Mouse (Mus musculus) fibroblast of lung, adult 2 months (primary cell): ENCODE measurements around the gene Sult2b1.

ENCODE experiments used
- DNase-seq: peaks from one replicate; pipeline ENCODE4 v3.0.0-alpha.2; 2011; ENCODE audit warnings: low read depth

Gene Sult2b1

DNA sequence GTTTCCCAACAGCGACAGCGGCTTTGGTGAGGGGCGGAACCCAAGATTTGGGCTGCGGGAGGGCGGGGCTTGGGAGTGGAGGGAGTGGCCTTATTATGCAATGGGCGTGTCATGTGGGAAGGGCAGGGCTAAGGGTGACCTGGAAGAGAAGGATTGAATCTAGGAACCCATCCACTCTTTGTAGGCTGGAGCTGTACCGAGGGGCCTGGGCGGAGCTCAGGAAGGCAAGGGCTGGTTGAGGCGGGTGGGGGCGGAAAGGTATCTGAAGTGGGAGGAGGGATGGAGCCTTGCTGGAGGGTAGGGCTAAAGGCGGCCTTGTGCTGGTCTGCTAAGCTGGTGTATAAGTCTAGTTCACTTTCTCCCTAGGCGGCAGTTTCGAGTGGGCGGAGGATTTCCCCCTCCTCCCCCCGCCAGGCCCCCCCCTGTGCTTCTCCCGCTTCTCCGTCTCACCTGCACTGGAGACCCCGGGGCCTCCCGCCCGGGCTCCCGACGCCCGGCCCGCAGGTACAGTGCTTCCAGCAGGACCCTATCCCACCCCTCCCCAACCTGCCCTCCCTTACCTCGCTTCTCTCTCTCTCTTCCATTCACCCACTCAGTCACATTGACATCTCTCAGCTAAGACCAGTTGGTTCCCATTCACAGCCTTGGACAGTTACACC, 16.2 kb upstream of the Sult2b1 start:
- DNase-seq: no peak

DNA sequence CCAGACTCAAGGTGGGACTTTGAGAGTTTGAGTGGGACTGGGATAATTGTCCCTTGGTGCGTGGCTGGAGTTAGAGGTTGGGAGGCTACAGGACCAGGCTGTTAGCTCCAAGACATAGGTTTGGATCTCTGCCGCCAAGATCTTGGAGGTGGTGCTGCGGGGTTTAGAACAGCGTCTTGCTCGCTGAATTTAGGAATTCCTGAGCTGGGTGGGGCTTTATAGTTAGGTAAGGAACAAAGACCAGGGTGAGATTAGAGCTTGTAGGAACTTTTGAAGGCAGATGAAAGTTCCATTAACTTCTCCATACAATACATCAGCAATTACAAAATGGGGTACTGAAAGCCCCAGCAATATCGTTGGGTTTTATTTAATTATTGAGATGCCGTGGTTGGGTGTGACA, 15.5 kb upstream of the Sult2b1 start:
- DNase-seq: no peak

DNA sequence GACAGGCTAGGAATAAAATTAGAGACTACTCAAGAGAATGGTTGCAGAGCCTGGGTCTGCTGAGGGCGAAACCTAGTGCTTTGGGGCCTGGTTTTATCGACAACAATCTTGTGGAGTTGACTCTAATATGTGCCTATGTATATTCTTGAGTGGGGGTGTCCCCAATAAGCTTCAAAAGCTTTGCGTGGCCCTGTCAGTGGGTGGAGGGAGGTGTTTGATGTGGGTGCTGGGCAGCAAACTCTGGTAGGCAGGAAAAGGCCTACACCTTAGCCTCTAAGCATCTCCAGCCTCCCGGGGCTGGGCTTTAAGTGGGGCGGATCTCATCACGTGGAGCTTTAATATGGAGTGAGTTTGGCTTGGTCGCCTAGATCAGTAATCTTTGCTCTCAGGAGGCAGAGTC, 14.5 kb upstream of the Sult2b1 start:
- DNase-seq: no peak

- no peak for DNase-seq
Observed at GRCm38 (mm10) chr7:45798511-45798836, 14.0 kb upstream of the Sult2b1 start.

DNA sequence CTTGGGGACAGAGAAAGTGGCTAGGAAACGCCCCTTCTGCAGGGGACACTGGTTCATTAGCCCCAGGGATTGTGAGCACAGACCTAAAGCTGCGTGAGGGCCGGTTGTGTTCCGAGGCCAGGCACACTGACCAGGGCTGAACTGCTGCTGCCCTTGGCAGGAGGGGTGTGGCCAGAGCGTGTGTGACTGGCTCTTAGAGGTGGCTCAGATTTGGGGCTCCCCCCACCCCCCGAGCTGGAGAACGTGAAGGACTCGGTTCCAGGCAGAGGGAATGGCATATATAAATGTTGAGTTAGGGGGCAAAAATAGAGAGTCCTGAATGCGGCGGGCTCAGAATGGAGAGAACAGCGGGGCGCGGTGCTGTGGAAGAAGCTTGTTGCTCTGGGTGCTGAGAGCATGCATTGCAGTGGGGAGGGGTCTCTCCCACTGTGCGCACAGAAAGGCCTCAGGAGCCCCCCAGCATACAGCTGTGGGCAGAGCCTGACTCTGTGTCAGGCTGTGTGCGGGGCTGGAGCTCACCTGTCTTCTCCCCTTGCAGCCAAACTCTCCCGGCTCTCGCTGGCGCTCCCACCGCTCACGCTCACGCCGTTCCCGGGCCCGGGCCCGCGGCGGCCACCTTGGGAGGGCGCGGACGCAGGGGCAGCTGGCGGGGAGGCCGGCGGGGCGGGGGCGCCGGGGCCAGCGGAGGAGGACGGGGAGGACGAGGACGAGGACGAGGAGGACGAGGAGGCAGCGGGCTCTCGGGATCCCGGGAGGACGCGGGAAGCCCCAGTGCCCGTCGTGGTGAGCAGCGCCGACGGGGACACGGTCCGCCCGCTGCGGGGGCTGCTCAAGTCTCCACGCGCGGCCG, 13.4 kb upstream of the Sult2b1 start:
- no peak for DNase-seq

DNA sequence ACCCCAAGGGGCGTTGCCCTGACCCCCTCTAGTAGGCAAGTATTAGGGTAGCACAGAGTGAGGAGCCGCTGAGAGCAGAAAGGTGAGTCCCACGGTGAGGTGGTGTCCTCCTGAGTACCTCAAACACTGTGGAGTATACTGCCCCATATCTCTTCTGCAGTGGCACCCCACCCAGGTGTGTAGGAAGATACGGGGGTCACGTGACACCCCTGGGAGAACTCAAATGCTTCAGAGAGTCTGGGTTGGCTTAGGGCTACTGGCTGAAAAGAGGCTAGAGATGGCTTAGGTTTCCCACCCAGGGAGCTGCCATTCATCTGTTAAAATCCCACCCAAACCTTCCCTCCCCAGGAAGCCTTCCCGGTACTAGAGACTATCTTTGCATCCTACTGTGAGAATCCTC, 12.5 kb upstream of the Sult2b1 start:
- no peak for DNase-seq

DNA sequence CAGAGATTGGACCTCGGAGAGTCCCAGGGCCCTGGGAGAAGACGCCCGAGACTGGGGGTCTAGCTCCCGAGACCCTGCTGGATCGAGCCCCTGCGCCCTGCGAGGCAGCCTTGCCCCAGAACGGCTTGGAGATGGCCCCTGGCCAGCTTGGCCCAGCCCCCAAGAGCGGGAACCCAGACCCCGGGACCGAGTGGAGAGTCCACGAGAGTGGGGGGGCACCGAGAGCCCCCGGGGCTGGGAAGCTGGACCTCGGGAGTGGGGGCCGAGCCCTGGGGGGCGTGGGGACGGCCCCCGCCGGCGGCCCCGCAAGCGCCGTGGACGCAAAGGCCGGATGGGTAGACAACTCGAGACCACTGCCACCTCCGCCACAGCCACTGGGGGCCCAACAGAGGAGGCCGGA, 10.5 kb upstream of the Sult2b1 start:
- DNase-seq: no peak

- no peak for DNase-seq
Observed at GRCm38 (mm10) chr7:45793969-45794585, 9.6 kb upstream of the Sult2b1 start.

DNA sequence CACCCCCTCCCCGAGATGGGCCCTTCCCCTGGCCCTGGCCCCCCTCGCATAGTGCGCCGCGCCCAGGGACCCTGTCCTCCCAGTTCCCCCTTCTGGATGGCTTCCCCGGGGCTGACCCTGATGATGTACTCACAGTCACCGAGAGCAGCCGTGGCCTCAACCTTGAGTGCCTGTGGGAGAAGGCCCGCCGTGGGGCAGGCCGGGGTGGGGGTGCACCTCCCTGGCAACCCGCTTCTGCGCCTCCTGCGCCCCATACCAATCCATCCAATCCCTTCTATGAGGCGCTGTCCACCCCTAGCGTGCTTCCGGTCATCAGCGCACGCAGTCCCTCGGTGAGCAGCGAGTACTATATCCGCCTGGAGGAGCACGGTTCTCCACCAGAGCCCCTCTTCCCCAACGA, 8.8 kb upstream of the Sult2b1 start:
- no peak for DNase-seq

DNA sequence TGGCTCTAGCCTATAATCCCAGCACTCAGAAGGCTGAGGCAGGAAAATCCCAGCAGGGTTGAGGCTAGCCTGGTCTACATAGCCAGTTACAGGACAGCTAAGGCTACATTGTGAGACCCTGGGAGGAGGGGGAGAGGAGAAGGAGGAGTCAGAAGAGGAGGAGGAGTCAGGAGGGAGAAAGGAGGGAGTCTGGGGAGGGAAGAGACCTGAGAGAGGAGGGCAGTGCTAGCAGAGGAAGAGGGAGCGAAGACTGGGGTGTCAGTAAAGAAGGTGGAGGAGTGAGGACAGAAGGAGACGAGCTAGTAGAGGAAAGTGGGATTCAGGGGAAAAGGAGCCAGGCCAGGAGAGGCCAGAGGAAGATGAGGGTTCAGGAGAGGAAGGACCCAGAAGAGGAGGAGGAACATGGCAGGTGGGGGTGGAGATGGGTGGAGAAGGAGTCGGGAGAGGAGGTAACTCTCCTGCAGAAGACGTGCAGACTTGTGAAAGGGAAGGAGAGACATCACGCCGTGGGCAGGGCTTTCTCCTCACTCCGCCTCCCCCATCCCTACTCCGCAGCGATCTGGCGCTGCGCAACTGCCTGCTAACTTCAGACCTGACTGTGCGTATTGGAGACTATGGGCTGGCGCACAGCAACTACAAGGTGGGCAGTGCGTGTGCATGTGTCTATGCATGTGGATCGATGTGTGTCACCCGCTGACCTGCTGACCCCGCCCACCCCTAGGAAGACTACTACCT, 7.5 kb upstream of the Sult2b1 start:
- no peak for DNase-seq

DNA sequence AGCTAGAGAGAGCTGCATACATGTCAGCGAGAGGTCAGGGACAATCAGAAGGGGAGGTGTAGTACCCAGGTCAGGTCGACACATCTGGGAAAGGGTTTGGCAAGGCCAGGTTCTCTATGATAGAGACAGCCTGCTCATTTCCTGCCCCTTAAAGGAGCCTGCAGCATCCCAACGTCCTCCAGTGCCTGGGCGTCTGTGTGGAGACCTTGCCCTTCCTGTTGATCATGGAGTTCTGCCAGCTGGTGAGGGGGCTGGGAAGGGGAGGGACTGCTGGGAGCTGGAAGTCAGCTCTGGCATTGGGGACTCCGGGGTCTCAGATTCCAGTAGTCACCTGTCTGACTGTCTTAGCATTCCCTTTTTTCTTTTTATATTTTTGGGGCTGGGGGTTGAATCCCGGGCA, 6.3 kb upstream of the Sult2b1 start:
- DNase-seq: no peak

- DNase-seq: no peak
Observed at GRCm38 (mm10) chr7:45787642-45788041, 3.2 kb upstream of the Sult2b1 start.

DNA sequence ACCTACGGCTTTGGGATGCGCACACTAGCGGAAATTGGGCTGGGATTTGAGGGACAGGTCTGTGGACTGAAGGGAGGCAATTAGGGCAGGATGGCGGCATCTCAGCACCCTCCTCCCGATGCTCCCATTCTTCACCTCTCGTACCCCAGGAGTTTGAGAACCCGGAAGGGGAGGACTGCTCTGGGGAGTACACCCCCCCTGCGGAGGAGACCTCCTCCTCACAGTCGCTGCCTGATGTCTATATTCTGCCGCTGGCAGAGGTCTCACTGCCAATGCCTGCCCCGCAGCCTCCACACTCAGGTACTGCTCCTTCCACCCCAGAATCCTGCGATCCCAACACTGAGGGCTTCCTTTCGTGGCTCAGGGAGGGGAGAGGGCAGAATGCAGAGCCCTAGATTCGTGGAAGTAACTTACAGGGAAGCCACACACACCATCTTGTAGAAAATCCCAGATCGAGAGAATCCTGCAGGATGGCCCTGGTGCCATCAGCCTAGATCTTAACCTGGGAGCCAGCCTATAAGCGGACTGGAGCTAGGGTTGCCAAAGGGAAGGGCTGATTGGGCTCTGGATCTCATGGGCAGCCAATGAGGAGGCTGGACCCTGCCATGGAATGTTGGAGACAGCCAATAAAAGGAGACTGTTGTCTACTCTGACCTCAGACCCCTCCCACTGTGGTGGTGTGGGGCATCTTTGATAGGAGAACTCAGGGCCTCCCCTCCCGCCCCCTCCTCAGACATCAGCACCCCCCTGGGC, 2.4 kb upstream of the Sult2b1 start:
- DNase-seq: no peak

- DNase-seq: no peak
Observed at GRCm38 (mm10) chr7:45786136-45786578, 1.7 kb upstream of the Sult2b1 start.

GRCm38 (mm10) chr7:45785388-45786135, 1.1 kb upstream of the Sult2b1 start:
- no peak for DNase-seq

GRCm38 (mm10) chr7:45783511-45784091, 868 bp downstream of the Sult2b1 start, which contains the start of gene Lmtk3:
Gene Lmtk3 (plus strand): TSS chr7:45783738.
- DNase-seq: no peak

- peak; percentile 45 for DNase-seq
Observed at GRCm38 (mm10) chr7:45782271-45782670, 2.2 kb downstream of the Sult2b1 start.

DNA sequence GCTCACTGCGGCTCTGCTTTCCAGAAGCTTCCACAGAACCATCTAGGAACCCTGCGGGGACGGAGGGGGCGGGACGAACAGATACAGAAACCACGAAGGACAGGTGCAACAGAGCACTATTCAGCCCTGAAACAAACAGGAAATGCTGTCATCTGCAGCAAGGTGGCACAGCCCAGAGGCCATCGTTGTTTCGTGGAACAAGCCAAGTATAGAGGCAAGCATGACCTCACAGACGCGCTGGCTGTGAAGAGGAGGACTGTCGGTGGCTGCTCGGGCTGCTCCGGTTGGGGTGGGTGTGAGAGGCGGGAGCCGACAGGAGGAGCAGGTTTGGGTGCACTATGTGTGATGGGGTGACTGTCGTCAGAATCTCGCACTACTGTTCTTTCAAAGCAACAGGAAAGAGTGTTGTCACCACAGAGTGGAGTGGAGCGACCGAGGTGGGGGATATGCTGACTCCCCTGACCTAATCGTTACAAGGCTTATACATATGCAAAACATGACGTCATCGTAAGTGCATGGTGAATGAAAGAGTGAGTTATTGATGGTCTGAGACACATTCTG, 5.3 kb downstream of the Sult2b1 start:
- DNase-seq: no peak

DNA sequence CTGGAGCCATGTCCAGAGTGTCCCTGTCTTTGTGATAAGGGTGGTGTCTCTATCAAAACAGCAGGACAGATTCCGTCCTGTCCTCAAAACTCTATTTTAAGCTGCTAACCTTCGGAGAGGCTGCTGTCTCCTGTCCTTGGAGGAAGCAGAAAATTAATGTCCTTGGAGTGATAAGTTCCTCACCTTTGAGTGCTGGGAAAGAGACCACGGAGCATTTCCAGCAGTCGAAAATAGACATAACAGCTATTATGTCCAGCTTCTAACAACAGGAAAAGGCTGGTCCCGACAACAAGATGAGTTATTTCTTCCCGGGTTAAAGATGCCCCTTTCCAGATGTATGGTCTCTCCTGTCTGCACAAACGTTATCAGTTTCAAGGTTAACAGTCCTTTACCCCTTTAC, 9.2 kb downstream of the Sult2b1 start:
- DNase-seq: no peak

- DNase-seq: no peak
Observed at GRCm38 (mm10) chr7:45771101-45771500, 13.4 kb downstream of the Sult2b1 start.
